Mouse (Mus musculus): ENCODE data around the gene Atpif1.
"Not testable (repeated sequence)": the region's sequence is repeated elsewhere in the genome, so short reads cannot be mapped to it uniquely, and the experiment has no call there.

- TF ChIP-seq CTCF, POLR2A (IDR thresholded peaks at IDR 0.05; ENCODE audit: insufficient read depth, low read depth, low read length): not testable (repeated sequence)
Measured at GRCm38 (mm10) chr4:132555550-132555949, 22.1 kb upstream of the Atpif1 start.
